Mouse (Mus musculus) neural tube, embryonic 11.5 days (tissue): ENCODE results near the gene Olfr1393. TPM values are rescaled to one million over a fixed set of nuclear protein-coding genes. Genes with fewer than 3 reads are reported as not detected.
A peak's percentile ranks its signal among the peaks of the same experiment; 100 is the strongest.

ENCODE experiments used
- ATAC-seq: fragments of 200-750 bp; cut with Nextera tagmentation; 2 replicates; pipeline ENCODE4 v1.8.0; 2017; ENCODE audit warnings: moderate number of reproducible peaks, mild to moderate bottlenecking, moderate TSS enrichment, moderate library complexity; ENCODE audit not compliant: insufficient read depth, low FRiP score, low TSS enrichment
- DNase-seq: peaks from one replicate; pipeline ENCODE4 v3.0.0-alpha.2; 2015; ENCODE audit warnings: low spot score
- H3K27ac ChIP-seq: fragments of 300-500 bp; sonication (generic); 2 replicates; pipeline ENCODE4 v1.5.1; 2014; ENCODE audit warnings: low read depth, mild to moderate bottlenecking, low read length
- H3K27me3 ChIP-seq: fragments of 300-500 bp; sonication (generic); 2 replicates; pipeline ENCODE4 v1.6.1; 2014; ENCODE audit warnings: mild to moderate bottlenecking, low read length, mixed read lengths; ENCODE audit not compliant: control insufficient read depth, insufficient read depth
- H3K36me3 ChIP-seq: fragments of 300-500 bp; sonication (generic); 2 replicates; pipeline ENCODE4 v1.6.1; 2014; ENCODE audit warnings: mild to moderate bottlenecking, low read length, moderate library complexity, mixed read lengths; ENCODE audit not compliant: control insufficient read depth, insufficient read depth
- H3K4me1 ChIP-seq: fragments of 300-500 bp; sonication (generic); 2 replicates; pipeline ENCODE4 v1.6.1; 2014; ENCODE audit warnings: low read length, mixed read lengths; ENCODE audit not compliant: control insufficient read depth, insufficient read depth
- H3K4me2 ChIP-seq: fragments of 300-500 bp; sonication (generic); 2 replicates; pipeline ENCODE4 v1.6.1; 2014; ENCODE audit warnings: low read depth, mild to moderate bottlenecking, moderate library complexity
- H3K4me3 ChIP-seq: fragments of 300-500 bp; sonication (generic); 2 replicates; pipeline ENCODE4 v1.5.1; 2014; ENCODE audit warnings: low read depth, low read length
- H3K9ac ChIP-seq: fragments of 300-500 bp; sonication (generic); 2 replicates; pipeline ENCODE4 v1.6.1; 2014; ENCODE audit warnings: mild to moderate bottlenecking, low read length
- H3K9me3 ChIP-seq: fragments of 300-500 bp; sonication (generic); 2 replicates; pipeline ENCODE4 v1.6.1; 2016; ENCODE audit warnings: low read length; ENCODE audit not compliant: control insufficient read depth
- WGBS: fragments of 180-500 bp; shearing (Covaris S2); extraction: QIAGEN DNeasy Blood & Tissue Kit; methylation state at CpG from one replicate; pipeline ENCODE4 v1.1.7; 2014; 5-methylcytosine and 5-hydroxymethylcytosine counted together
- polyA plus RNA-seq: library from polyadenylated mRNA; unstranded; fragments of >200 nt; fragmentation: Nextera tagmentation; extraction: Ambion mirVana; gene quantifications from 2 replicates; pipeline ENCODE4 v1.2.1, GENCODE M21; 2014

The Olfr1393 gene
- polyA plus RNA-seq, 1 experiment from 2014 or later = 0.12 TPM

DNA sequence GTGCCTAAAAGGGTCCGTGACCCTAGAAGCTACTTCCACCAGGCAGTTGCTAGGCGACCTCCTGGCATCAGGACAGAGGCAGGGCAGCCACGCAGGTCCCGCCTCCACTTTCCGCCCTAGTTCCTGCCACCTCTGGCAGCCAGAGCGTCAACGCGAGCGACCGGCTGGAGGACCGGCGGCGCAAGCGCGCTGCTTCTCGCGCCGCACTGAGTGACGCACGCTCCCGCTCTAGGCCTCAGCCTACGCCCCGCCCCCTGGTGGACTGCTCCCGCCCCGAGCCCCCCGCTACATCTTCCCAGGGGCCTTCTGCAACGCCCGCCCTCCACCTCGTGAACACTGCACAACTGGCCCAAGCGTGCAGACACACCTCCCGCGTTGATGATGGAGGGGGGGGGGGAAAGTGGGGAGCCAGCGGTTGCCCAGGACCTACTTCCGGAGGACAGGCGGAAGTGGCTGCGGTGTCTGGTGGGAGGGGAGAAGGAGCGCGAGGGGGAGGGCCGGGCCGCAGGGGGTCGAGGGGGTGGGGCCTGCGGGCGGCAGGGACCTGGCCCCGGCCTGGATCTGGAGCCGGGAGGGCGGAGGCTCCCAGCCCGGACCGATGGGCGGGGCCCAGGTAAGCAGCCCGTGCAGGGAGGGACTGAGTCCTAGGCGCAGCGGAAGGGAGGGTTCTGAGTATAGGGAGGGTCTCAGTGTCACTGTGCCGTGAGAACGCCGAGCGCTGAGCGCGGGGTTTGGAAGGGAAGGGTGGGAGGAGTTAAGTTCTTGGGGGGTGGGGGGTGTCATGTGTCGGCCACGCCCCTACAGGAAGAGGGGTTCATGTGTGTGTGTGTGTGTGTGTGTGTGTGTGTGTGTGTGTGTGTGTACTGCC lies 34.1 kb upstream of the Olfr1393 start, which contains the start of gene Mgat1:
Mgat1 (plus strand) TSS at position 465 of the 868 bp plus-strand sequence.
- peak within 1 kb of the TSS; percentile 54 for H3K4me3 ChIP-seq
- H3K9me3 ChIP-seq = no peaks in the 10 kb centered on the region
- peak within 1 kb of the TSS; percentile 61 for H3K9ac ChIP-seq
- ATAC-seq (peak; percentile 98), DNase-seq (peak; percentile 96)
- peak within 1 kb of the TSS; percentile 71 for H3K4me2 ChIP-seq
- no peaks in the 10 kb centered on the region for H3K36me3 ChIP-seq
- WGBS = 0% methylated on average over 45 of the region's 60 CpGs
- peak within 1 kb of the TSS; percentile 87 for H3K27ac ChIP-seq
- H3K4me1 ChIP-seq = peaks cover 4% of the 10 kb centered on the region; the same call in 1 of the 2 replicates
- no peaks in the 10 kb centered on the region for H3K27me3 ChIP-seq

- H3K4me2 ChIP-seq = peak overlapping the region; percentile 71
- H3K4me3 ChIP-seq = peak overlapping the region; percentile 54
- ATAC-seq (0 out of 2 replicates have a peak, but pooled peaks have one; percentile 0), DNase-seq (no peak)
- no peaks in the 10 kb centered on the region for H3K27me3 ChIP-seq
- H3K4me1 ChIP-seq = peaks cover 4% of the 10 kb centered on the region; the same call in 1 of the 2 replicates
- peak overlapping the region; percentile 61 for H3K9ac ChIP-seq
- no peaks in the 10 kb centered on the region for H3K9me3 ChIP-seq
- no peaks in the 10 kb centered on the region for H3K36me3 ChIP-seq
- 0% methylated on average over 4 of the region's 4 CpGs for WGBS
- H3K27ac ChIP-seq = no peak overlapping the region
Measured at GRCm38 (mm10) chr11:49244595-49244930, 33.5 kb upstream of the Olfr1393 start.

GRCm38 (mm10) chr11:49245176-49245575 lies 32.9 kb upstream of the Olfr1393 start:
- Histone ChIP-seq H3K4me3 (0 out of 2 replicates have a peak overlapping the region, but pooled peaks have one; percentile 2), H3K9ac (no peak overlapping the region), H3K36me3 (no peaks in the 10 kb centered on the region), H3K27ac (no peak overlapping the region), H3K9me3 (no peaks in the 10 kb centered on the region), H3K4me2 (peak overlapping the region; percentile 16; the same call in 1 of the 2 replicates), H3K27me3 (no peaks in the 10 kb centered on the region), H3K4me1 (peaks cover 4% of the 10 kb centered on the region; the same call in 1 of the 2 replicates)
- DNase-seq = no peak
- ATAC-seq = no peak
- WGBS = 24% methylated on average over 7 of the region's 7 CpGs

DNA sequence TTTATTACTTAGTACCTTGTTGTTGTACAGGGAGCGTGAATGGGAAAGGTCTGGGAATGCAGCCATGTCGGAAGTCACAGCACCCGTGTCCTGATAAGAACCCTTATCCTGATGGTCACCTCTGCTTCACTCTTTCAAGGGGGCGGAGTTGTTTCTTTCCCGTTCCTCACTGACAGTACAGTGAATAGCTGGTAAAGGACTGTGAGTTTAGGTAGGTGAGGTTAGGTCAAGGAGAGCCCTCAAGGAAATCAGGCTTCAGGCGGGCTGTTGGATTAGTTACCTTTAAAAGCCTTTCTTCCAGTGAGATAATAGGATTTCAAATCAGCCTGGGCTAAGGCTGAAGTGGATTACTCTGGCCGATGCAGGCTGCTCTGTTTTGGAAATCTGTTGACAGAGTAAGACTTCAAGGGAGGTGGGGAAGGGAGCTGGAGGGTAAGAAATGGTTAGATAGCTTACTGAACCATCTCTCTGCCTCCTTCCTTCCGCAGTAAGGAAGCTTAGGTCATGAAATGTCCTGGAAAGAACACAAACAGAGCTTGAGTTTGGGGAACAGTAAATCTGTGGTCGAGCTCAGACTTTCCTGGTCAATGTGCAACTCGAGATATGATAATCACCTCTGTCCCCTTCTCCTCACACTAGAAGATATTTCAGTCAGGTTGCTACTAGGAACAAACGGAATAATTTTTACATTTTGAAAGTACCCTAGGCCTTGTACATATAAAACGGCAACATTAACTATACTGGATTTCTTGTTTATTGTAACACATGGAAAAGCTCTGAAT lies 32.3 kb upstream of the Olfr1393 start:
- ATAC-seq (no peak), DNase-seq (no peak)
- H3K9me3 ChIP-seq = no peaks in the 10 kb centered on the region
- H3K4me1 ChIP-seq = peaks cover 4% of the 10 kb centered on the region; the same call in 1 of the 2 replicates
- 0 out of 2 replicates have a peak overlapping the region, but pooled peaks have one; percentile 2 for H3K4me3 ChIP-seq
- H3K27ac ChIP-seq = no peak overlapping the region
- peak overlapping the region; percentile 16; the same call in 1 of the 2 replicates for H3K4me2 ChIP-seq
- no peaks in the 10 kb centered on the region for H3K27me3 ChIP-seq
- H3K36me3 ChIP-seq = no peaks in the 10 kb centered on the region
- 43% methylated on average over 12 of the region's 12 CpGs for WGBS
- H3K9ac ChIP-seq = no peak overlapping the region; the same call in 1 of the 2 replicates

GRCm38 (mm10) chr11:49246523-49246922 lies 31.6 kb upstream of the Olfr1393 start:
- peaks cover 4% of the 10 kb centered on the region; the same call in 1 of the 2 replicates for H3K4me1 ChIP-seq
- H3K9me3 ChIP-seq = no peaks in the 10 kb centered on the region
- H3K27me3 ChIP-seq = no peaks in the 10 kb centered on the region
- no peak overlapping the region for H3K9ac ChIP-seq
- DNase-seq (no peak), ATAC-seq (no peak)
- H3K4me3 ChIP-seq = no peak overlapping the region
- no peak overlapping the region for H3K27ac ChIP-seq
- no peak overlapping the region for H3K4me2 ChIP-seq
- H3K36me3 ChIP-seq = no peaks in the 10 kb centered on the region
- 86% methylated on average over 4 of the region's 4 CpGs for WGBS

GRCm38 (mm10) chr11:49247255-49247654 lies 30.8 kb upstream of the Olfr1393 start:
- Histone ChIP-seq H3K4me1 (peaks cover 4% of the 10 kb centered on the region; the same call in 1 of the 2 replicates), H3K9ac (no peak overlapping the region), H3K4me3 (no peak overlapping the region), H3K4me2 (no peak overlapping the region), H3K9me3 (no peaks in the 10 kb centered on the region), H3K27ac (no peak overlapping the region), H3K36me3 (no peaks in the 10 kb centered on the region), H3K27me3 (no peaks in the 10 kb centered on the region)
- DNase-seq (no peak), ATAC-seq (no peak)
- WGBS = 40% methylated on average over 2 of the region's 2 CpGs

- no peaks in the 10 kb centered on the region for H3K36me3 ChIP-seq
- DNase-seq (no peak), ATAC-seq (no peak)
- no peaks in the 10 kb centered on the region for H3K27me3 ChIP-seq
- no peaks in the 10 kb centered on the region for H3K9me3 ChIP-seq
- H3K4me3 ChIP-seq = no peak overlapping the region
- no peak overlapping the region for H3K27ac ChIP-seq
- no peak overlapping the region for H3K4me2 ChIP-seq
- no peak overlapping the region for H3K9ac ChIP-seq
- H3K4me1 ChIP-seq = peaks cover 4% of the 10 kb centered on the region; the same call in 1 of the 2 replicates
- 71% methylated on average over 6 of the region's 6 CpGs for WGBS
Measured at GRCm38 (mm10) chr11:49248226-49248973, 29.7 kb upstream of the Olfr1393 start.
